In the genomic region with DNA sequence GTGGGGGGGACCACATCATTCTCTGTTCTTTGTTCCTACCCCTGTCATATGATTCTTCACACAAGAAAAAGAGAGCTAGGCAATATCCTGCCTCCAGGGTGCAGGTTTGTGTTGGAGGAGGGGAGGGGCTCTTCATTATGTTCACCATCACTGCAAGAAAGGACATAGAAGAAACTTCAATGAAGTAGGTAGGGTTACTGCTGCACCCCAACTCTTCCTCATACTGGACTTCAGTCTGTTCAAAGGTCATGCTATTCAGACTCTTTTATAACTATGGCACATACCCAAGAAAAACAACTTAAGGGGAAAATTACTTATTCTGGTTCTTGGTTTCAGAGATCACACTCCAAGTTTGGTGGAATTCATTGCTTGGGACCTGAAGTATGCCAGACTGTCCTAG, we compare ENCODE assay signal across 26 mouse cellular contexts.
"Had no signal": no experiment of that assay in that cellular context is flagged by ENCODE, and none has a peak within 500 bp of the region (broad histone marks: within the 10 kb centered on the region; RNA-seq: fewer than 3 reads in every experiment).

No protein-coding gene starts in this region.

- ATAC-seq: hindbrain, postnatal 0 days; liver, postnatal 0 days had no signal

- H3K4me2 ChIP-seq: heart, embryonic 11.5 days; heart, embryonic 13.5 days; heart, embryonic 15.5 days; hindbrain, embryonic 13.5 days; hindbrain, embryonic 15.5 days; limb, embryonic 12.5 days; liver, embryonic 11.5 days; liver, embryonic 13.5 days; liver, embryonic 15.5 days had no signal

- H3K36me3 ChIP-seq: heart, embryonic 13.5 days; heart, embryonic 15.5 days; hindbrain, embryonic 13.5 days; hindbrain, embryonic 15.5 days; limb, embryonic 10.5 days; limb, embryonic 12.5 days; liver, embryonic 13.5 days; liver, embryonic 15.5 days had no signal

- H3K4me1 ChIP-seq: heart, embryonic 13.5 days; heart, embryonic 15.5 days; hindbrain, embryonic 13.5 days; hindbrain, embryonic 15.5 days; limb, embryonic 10.5 days; limb, embryonic 12.5 days; liver, embryonic 13.5 days; liver, embryonic 15.5 days had no signal

- H3K4me3 ChIP-seq: gastrocnemius, adult 2 months; heart, adult 2 months; heart, embryonic 13.5 days; heart, embryonic 15.5 days; hindbrain, embryonic 13.5 days; hindbrain, embryonic 15.5 days; layer of hippocampus, adult 2 months; left cerebral cortex, adult 2 months; limb, embryonic 10.5 days; limb, embryonic 12.5 days; liver, embryonic 13.5 days; liver, embryonic 15.5 days had no signal

- H3K9me3 ChIP-seq: heart, embryonic 13.5 days; heart, embryonic 15.5 days; hindbrain, embryonic 13.5 days; hindbrain, embryonic 15.5 days; limb, embryonic 10.5 days; limb, embryonic 12.5 days; liver, embryonic 13.5 days; liver, embryonic 15.5 days had no signal

- H3K27ac ChIP-seq: gastrocnemius, adult 2 months; heart, adult 2 months; heart, embryonic 13.5 days; heart, embryonic 15.5 days; hindbrain, embryonic 13.5 days; hindbrain, embryonic 15.5 days; hindbrain, postnatal 0 days; kidney, postnatal 0 days; layer of hippocampus, adult 2 months; left cerebral cortex, adult 2 months; limb, embryonic 10.5 days; limb, embryonic 12.5 days; liver, embryonic 13.5 days; liver, embryonic 15.5 days had no signal

- H3K9ac ChIP-seq: heart, embryonic 13.5 days; heart, embryonic 15.5 days; hindbrain, embryonic 13.5 days; hindbrain, embryonic 15.5 days; limb, embryonic 12.5 days; liver, embryonic 13.5 days; liver, embryonic 15.5 days; liver, postnatal 0 days had no signal

- DNase-seq: gastrocnemius, adult 2 months; gastrocnemius, postnatal 10 days; gastrocnemius, postnatal 25 days; heart, adult 11 months; heart, adult 2 months; heart, postnatal 14 days; heart, postnatal 36 days; kidney, adult 18-20 months; kidney, postnatal 14 days; kidney, postnatal 4 days; liver; liver, embryonic 13.5 days; liver, postnatal 0 days had no signal

- H3K27me3 ChIP-seq: heart, embryonic 13.5 days; heart, embryonic 15.5 days; hindbrain, embryonic 13.5 days; hindbrain, embryonic 15.5 days; limb, embryonic 12.5 days; liver, embryonic 13.5 days; liver, embryonic 15.5 days had no signal
